Mouse (Mus musculus) yolk sac, embryonic 10.5 days (tissue): Measurements from ENCODE around the gene Lrfn4.

Experiments used
- DNase-seq: peaks from one replicate; pipeline ENCODE4 v3.0.0-alpha.2; 2017; ENCODE audit warnings: low spot score

The Lrfn4 gene

DNA sequence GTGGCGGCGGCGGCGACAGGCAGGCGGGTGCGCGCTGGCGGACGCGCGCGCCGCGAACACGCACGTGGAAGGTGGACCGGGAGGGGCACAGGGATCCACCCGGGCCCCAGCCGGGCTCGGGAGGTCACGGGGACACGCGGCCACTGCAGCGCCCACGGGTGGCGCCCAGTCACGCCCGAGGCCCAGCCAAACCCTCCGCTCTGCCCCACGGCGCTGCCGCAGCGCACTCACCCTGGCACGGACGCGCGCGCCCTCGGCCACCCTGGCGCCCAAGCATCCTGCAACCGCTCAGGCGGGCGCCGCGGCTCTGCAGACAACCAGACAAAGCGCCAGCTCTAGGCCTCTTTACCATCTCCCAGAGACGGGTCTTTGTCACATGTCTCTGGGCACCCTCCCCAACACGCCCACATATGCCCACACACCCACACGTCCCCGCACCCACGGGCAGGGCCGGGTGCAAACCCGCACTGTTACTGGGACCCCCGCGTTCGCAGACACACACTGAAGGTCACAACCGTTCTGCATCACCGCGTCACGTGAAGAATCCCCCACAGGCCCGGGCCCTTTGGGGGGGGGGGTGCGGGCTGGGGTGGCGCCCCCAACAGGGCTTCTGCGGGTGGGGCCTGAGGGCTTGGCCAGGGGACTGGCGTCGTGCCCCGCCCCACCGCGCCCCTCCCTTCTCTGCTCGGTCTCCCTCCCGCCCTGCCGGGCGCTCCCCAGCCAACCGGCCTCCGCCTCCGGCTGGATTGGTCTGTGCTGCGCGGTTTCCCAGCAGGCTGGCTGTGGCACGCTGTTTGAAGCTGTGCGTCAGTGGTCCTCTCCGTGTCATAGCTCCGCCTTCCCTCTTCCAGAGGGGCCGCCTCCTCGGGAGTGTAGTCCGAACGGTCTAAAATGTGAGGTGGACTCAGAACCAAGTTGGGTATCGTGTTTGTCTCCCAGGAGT, at the start of gene Lrfn4:
Gene Lrfn4, minus strand, starts transcription at position 517 of the 943 bp plus-strand sequence.
- DNase-seq, result peak; percentile 92

- DNase-seq, result no peak
Observed at GRCm38 (mm10) chr19:4658156-4658555, 42.7 kb upstream of the Lrfn4 start.

DNA sequence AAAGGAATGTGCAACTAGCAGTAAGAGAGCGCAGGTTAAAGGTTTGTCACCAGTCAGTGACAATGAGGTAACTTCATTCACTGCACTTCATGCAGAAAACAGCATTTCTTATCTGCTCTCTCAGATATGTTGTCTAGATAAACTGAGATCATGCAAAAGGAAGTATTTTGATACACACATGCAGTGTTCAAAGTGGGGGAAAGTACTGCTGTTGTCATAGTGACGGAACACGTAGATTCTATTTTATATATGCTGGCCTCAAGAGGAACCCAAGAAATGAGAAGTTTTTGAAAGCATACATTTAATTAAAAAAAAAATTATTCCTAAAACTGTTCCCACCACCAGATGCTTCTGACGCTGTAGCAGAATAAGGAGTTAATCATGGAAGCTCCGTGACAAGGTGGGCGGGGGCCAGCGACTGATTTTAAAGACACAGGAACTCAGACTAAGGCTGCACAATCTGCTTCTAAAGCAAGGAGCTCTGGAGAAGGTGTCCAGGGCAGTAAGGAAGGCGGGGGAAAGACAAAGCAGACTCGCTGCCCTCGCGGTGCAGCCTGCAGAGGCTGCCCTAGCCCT, 31.5 kb upstream of the Lrfn4 start:
- no peak for DNase-seq

DNA sequence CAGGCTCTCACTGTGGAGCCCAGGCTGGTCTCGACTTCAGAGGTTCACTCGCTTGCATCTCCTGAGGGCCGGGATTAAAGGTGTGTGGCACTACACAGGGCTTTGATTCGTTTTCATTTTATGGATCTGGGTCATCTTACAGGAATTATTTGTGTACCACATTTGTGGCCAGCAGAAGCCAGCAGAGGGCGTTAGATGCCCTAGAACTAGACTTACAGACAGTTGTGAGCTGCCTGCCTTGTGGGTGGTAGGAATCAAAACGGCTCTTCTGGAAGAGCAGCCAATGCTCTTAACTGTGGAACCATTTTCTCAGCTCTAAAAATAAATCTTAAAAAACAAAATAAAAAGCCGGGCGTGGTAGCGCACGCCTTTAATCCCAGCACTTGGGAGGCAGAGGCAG, 28.8 kb upstream of the Lrfn4 start:
- DNase-seq, result peak; percentile 10

- DNase-seq, result no peak
Observed at GRCm38 (mm10) chr19:4635986-4636385, 20.5 kb upstream of the Lrfn4 start.

GRCm38 (mm10) chr19:4628819-4629218, 13.4 kb upstream of the Lrfn4 start:
- DNase-seq, result peak; percentile 35

DNA sequence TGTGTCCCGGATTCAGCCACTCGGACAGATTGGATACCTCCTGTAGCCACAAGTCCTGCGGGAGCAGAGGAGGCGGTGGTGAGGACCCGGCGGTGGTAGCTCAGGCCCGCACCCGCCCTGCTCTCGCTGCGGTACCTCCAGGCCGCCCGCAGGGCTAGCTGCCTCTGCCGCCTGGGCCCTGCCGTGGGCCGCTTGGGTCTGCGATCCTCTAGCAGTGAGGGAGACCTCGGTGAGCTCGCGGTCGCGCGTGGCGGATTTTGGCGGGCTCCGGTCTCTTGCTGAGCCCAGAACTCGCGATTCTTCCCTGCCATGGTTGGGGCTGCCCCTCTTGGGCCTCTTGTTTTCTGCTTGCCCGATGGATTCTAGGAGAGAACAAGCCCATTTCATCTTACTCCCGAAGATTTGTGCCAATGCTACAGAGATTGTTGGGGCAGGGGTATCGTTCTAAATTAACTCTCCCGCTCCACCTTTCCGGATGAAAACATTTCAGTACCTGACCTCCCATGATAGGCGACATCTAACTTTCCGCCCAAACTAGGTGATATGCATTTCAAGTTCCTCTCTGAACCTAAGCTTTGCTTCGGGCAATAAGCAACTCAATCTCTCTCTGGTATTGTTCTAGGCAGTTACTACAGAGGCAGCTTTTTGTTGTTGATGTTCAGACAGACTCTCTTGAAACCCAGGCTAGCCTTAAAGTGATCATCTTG, 10.5 kb upstream of the Lrfn4 start:
- DNase-seq, result no peak

GRCm38 (mm10) chr19:4625179-4625828, 9.8 kb upstream of the Lrfn4 start, which contains the start of gene Rce1:
TSS of gene Rce1 (minus strand) at chr19:4625641.
- peak; percentile 91 for DNase-seq

- DNase-seq, result peak; percentile 38
Observed at GRCm38 (mm10) chr19:4624406-4625178, 9.1 kb upstream of the Lrfn4 start.

DNA sequence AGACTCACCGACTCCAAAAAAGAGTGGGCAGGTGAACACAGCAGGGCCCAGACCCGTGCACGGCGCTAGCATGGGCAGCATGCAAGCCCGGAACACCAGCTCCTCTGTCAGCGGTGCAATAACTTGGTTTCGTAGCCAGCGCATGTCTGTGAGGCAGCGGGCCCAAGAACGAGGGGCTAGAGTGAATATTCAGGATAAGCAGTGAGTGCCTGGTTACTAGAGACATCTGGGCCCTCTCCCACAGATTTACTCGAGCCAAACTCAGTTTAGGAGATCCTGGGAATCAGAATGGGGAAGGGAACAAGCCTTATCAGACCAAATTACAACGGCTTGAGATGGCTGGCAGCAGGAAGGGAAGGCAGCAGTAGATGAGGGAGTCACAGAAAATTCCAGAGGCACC, 8.5 kb upstream of the Lrfn4 start:
- DNase-seq, result no peak

- DNase-seq, result no peak
Observed at GRCm38 (mm10) chr19:4623419-4623818, 8.0 kb upstream of the Lrfn4 start.

- no peak for DNase-seq
Observed at GRCm38 (mm10) chr19:4622780-4623179, 7.3 kb upstream of the Lrfn4 start.

GRCm38 (mm10) chr19:4620721-4621120, 5.3 kb upstream of the Lrfn4 start:
- DNase-seq, result no peak

DNA sequence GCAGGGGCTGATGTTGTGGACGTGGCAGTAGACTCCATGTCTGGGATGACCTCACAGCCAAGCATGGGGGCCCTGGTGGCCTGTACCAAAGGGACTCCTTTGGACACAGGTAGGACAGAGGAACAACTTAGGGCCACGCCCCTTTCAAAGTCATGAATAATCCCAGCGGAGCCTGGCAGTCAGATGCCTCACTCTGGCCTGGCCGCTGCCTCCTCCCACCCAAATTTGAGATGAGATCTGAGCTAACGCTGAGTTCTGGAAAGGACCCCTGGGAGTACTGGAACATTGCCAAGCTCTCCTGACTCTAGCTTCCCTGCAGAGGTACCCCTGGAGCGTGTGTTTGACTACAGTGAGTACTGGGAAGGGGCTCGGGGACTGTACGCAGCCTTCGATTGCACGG, 4.0 kb upstream of the Lrfn4 start:
- DNase-seq, result no peak

- no peak for DNase-seq
Observed at GRCm38 (mm10) chr19:4618183-4618582, 2.7 kb upstream of the Lrfn4 start.

DNA sequence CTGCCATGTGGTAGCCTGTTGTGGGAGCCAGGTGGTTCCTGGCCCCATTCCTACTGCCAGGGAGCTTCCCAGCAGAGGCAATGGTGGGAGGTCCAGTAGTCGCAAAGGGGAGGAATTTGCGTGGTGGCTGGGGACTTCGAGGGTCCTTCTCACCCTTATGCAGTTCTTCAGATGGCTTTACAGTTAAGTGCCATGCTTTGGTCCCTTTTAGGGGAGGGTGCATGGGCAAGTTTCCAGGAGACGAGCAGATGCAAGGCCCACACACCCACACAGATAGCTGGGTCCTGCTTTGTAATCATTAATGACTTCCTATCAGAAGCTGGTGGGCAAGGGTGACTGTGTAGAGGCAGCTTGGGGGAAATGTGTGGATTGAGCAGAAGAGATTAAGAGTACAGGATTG, 1.1 kb upstream of the Lrfn4 start:
- no peak for DNase-seq

DNA sequence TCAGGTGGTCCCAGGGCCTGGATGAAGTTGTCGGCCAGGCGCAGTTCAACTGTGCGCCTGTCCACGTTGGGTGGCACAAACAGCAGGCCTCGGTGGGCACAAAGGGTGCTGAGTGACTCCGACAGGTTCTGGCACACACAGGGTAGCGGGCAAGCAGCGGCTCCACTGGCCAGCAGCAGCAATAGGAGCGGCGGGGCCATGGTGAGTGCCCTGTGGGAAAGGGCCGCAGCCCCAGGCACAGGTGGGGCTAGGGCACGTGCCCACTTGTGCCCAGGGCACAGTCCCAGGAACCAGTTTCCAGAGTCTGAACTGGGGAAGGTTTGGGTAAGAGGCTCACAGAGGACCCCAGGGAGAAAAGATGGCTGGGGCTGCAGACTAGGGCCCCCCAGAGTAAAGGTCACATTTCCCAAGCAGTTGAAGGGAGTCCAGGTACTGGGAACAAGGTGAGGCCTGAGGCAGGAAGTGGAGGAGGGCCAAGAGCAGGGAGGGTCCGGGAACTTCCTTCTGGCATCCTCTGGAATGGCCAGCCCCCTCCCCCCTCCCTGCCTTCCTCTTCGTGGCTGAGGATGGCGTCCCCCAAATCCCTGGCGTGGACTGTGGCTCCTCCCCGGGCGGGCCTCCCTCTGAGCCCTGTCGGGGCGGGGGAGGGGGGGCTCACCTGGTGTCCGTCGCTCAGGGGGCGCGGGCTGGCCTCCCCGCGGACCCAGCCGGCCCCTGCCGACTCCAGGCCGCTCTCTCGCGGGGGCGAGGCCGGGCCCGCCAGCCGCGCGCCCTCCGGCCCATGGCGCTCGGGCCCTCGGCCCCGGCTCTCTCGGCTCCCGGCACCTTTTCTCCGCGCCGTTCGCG, 939 bp downstream of the Lrfn4 start:
- DNase-seq, result peak; percentile 67

DNA sequence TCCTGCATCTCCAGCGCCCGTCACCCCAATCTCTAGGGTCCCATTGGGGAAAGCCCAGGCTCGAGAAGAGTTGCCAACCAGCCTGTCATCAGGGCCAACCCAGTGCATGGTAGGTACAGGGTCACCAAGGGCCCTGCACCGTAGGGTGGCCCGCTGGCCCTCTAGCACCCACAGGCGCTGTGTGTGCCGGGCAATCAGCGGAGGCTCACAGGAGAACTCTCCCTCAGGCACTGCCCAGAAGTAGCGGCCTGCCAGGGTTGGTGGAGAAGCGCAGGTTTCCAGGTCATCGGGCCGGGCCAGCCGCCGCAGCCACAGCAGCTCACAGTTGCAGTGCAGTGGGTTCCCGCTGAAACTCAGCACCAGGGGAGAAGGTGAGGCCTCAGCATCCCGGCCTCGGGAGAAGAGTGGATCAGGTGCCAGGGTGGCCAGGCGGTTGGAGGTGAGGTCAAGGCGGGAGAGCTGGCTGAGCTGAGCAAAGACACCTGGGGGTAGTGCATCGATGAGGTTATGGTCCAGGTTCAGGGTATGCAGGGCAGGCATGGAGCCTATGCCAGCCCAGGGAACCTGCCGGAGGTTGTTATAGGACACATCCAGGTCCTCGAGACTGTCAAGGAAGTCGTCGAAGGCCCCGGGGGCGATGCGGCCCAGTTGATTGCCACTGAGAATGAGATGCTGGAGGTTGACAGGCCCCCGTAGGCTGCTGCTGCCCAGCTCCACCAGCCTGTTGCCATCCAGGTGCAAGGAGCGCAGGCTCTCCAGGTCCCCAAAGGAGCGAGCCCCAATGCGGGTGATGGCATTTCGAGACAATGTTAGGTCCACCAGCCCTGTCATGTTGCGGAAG, 1.8 kb downstream of the Lrfn4 start:
- DNase-seq, result no peak

- DNase-seq, result no peak
Observed at GRCm38 (mm10) chr19:4612181-4612961, 3.1 kb downstream of the Lrfn4 start.
